Mouse (Mus musculus) adrenal gland, adult 2 months (tissue): ENCODE measurements at regions not wholly inside any gene's neighbourhood (a gene's known extent, or its start where the extent isn't known, plus 50 kb on each side); places are given as distances from the start of the nearest gene placed in this dataset.

ENCODE experiments used
- microRNA-seq, 2 experiments: library from miRNA; unstranded; fragments of <30 nt; microRNA quantifications; one replicate each; pipeline ENCODE4 v1.2.0; 2021

Small RNA genes in the stretch of these regions (microRNA-seq; reads per million reads assigned to microRNA genes)
- 0 reads per million in 2 experiments for gene Gm24979
